In the genomic region with DNA sequence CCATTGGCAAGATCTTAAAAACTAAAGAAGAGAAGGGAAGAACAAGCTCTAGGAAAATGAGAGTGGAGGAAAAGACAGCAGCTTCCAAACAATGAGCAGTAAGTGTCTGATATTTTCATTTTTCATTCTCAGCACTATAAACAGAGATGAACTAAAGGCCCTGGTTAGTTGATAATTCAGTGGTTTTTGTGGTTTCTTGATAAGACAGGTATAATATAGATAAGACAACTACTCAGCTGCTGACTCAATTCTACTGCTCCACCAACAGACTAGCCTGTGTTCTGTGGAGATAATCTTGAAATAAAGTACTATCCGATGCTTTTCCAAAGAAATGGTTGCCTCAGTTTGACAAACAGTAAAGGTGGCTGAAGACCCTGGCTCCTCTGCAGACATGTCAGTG, we compare ENCODE assay signal across 36 mouse cellular contexts. TPM values are rescaled to one million over a fixed set of nuclear protein-coding genes. Genes with fewer than 3 reads are reported as not detected.
"Had no signal": no experiment of that assay in that cellular context is flagged by ENCODE, and none has a peak within 500 bp of the region (broad histone marks: within the 10 kb centered on the region; RNA-seq: fewer than 3 reads in every experiment).

No protein-coding gene starts in this region.

- H3K27me3 ChIP-seq: hindbrain, embryonic 13.5 days; hindbrain, embryonic 15.5 days; kidney, embryonic 15.5 days; limb, embryonic 12.5 days; liver, embryonic 13.5 days had no signal

- DNase-seq: gastrocnemius, adult 2 months; gastrocnemius, postnatal 10 days; gastrocnemius, postnatal 25 days; heart, adult 18-20 months; heart, postnatal 14 days; heart, postnatal 36 days; kidney, adult 11 months; kidney, adult 2 months; kidney, adult 9 months; kidney, postnatal 14 days; kidney, postnatal 36 days; layer of hippocampus, adult 9-11 months; layer of hippocampus, postnatal 36 days; liver; liver, embryonic 13.5 days had no signal

- H3K36me3 ChIP-seq: heart, embryonic 10.5 days; heart, embryonic 12.5 days; hindbrain, embryonic 13.5 days; hindbrain, embryonic 15.5 days; kidney, embryonic 15.5 days; limb, embryonic 10.5 days; limb, embryonic 12.5 days; liver, embryonic 13.5 days had no signal

- H3K4me3 ChIP-seq: gastrocnemius, adult 2 months; heart, embryonic 10.5 days; heart, embryonic 12.5 days; hindbrain, embryonic 13.5 days; hindbrain, embryonic 15.5 days; kidney, embryonic 15.5 days; left cerebral cortex, adult 2 months; limb, embryonic 10.5 days; limb, embryonic 12.5 days; liver, embryonic 13.5 days had no signal

- H3K9me3 ChIP-seq: heart, embryonic 10.5 days; heart, embryonic 12.5 days; hindbrain, embryonic 13.5 days; hindbrain, embryonic 15.5 days; kidney, embryonic 15.5 days; limb, embryonic 10.5 days; limb, embryonic 12.5 days; liver, embryonic 13.5 days had no signal

- H3K4me1 ChIP-seq: heart, embryonic 10.5 days; heart, embryonic 12.5 days; hindbrain, embryonic 15.5 days; kidney, embryonic 15.5 days; limb, embryonic 10.5 days; limb, embryonic 12.5 days; liver, embryonic 13.5 days had no signal

- ATAC-seq: hindbrain, postnatal 0 days; intestine, embryonic 16.5 days had no signal

RNA-seq across cellular contexts. Expression of gene Serpina3f, which starts 0.9 kb away (rescaled TPM):
- total RNA-seq: gastrocnemius, adult 2 months; gastrocnemius, postnatal 25 days; gastrocnemius, postnatal 4 days; heart, adult 8-10 months; heart, postnatal 36 days; hindbrain, postnatal 0 days; layer of hippocampus, adult 18-20 months; layer of hippocampus, postnatal 14 days; left cerebral cortex, adult 2 months; left cerebral cortex, postnatal 14 days; left cerebral cortex, postnatal 36 days had no signal
- polyA plus RNA-seq: frontal cortex, adult 2 months; heart, embryonic 10.5 days; heart, embryonic 12.5 days; heart, embryonic 14.5 days; hindbrain, embryonic 13.5 days; limb, embryonic 10.5 days; limb, embryonic 12.5 days had no signal

RNA-seq across cellular contexts. Expression of gene Serpina3g, which starts 20.8 kb away (rescaled TPM):
- total RNA-seq: gastrocnemius, postnatal 25 days; left cerebral cortex, adult 2 months had no signal

RNA-seq across cellular contexts. Expression of gene Serpina3i, which starts 47.7 kb away (rescaled TPM):
- total RNA-seq: gastrocnemius, adult 2 months; gastrocnemius, postnatal 25 days; granulocyte monocyte progenitor cell, adult 5-6 weeks; left cerebral cortex, postnatal 14 days; left cerebral cortex, postnatal 36 days had no signal
- polyA plus RNA-seq: frontal cortex, adult 2 months; heart, embryonic 10.5 days; heart, embryonic 14.5 days; hindbrain, embryonic 11.5 days; hindbrain, embryonic 13.5 days; hindbrain, embryonic 15.5 days; hindbrain, postnatal 0 days; intestine, embryonic 14.5 days had no signal
